8 mouse cellular contexts compared by ENCODE assay signal in genomic region chr2:73560899-73561664, GRCm38 (mm10). TPM values are rescaled to one million over a fixed set of nuclear protein-coding genes. Genes with fewer than 3 reads are reported as not detected.
DNase-seq lines count a peak whose midpoint lies in the region; ATAC-seq and TF ChIP-seq lines count a peak whose summit lies in the region.

No protein-coding gene starts in this region.

- peak; percentile 70 for ATAC-seq in lung, embryonic 14.5 days (ENCODE audit: insufficient read depth)
- peak; percentile 31; the same call in 1 of the 2 replicates for ATAC-seq in limb, embryonic 15.5 days (ENCODE audit: insufficient number of reproducible peaks, low FRiP score, low TSS enrichment, low read depth)

- no peaks in the 10 kb centered on the region for H3K27me3 ChIP-seq in lung, embryonic 14.5 days (ENCODE audit: insufficient read depth, low read length)
- peaks cover 16% of the 10 kb centered on the region; the same call in 1 of the 2 replicates for H3K27me3 ChIP-seq in forebrain, embryonic 10.5 days (ENCODE audit: poor library complexity, severe bottlenecking)
- H3K27me3 ChIP-seq in limb, embryonic 15.5 days = no peaks in the 10 kb centered on the region
- peaks cover 3% of the 10 kb centered on the region; the same call in 1 of the 2 replicates for H3K27me3 ChIP-seq in small intestine, adult 2 months (ENCODE audit: control insufficient read depth, insufficient read depth, low read length)

- no peak overlapping the region for H3K27ac ChIP-seq in lung, embryonic 14.5 days (ENCODE audit: low read depth)
- peak overlapping the region; percentile 73 for H3K27ac ChIP-seq in forebrain, embryonic 10.5 days
- no peak overlapping the region for H3K27ac ChIP-seq in limb, embryonic 15.5 days
- no peak overlapping the region for H3K27ac ChIP-seq in small intestine, adult 2 months (ENCODE audit: insufficient read depth, low read depth, low read length)

- H3K9ac ChIP-seq in lung, embryonic 14.5 days = peak overlapping the region; percentile 34; the same call in 1 of the 2 replicates
- no peak overlapping the region for H3K9ac ChIP-seq in limb, embryonic 15.5 days

- intact Hi-C loops in left cerebral cortex, postnatal 4 days (cut with DNase I) = no loop called here

- no peak for TF ChIP-seq CTCF in lung, embryonic 14.5 days (IDR thresholded peaks at IDR 0.05; ENCODE audit: low read depth)
- no peak for TF ChIP-seq CTCF in small intestine, adult 2 months (IDR thresholded peaks at IDR 0.05; ENCODE audit: extremely low read depth, insufficient read length, insufficient replicate concordance, low read depth, low read length)

- H3K4me1 ChIP-seq in lung, embryonic 14.5 days (ENCODE audit: insufficient read depth) = no peaks in the 10 kb centered on the region
- peaks cover 19% of the 10 kb centered on the region for H3K4me1 ChIP-seq in forebrain, embryonic 10.5 days
- H3K4me1 ChIP-seq in limb, embryonic 15.5 days = peaks cover 17% of the 10 kb centered on the region
- peaks cover 6% of the 10 kb centered on the region; the same call in 1 of the 2 replicates for H3K4me1 ChIP-seq in small intestine, adult 2 months (ENCODE audit: control insufficient read depth, insufficient read depth, insufficient read length, low read length)

- H3K36me3 ChIP-seq in lung, embryonic 14.5 days (ENCODE audit: insufficient read depth) = no peaks in the 10 kb centered on the region
- no peaks in the 10 kb centered on the region for H3K36me3 ChIP-seq in forebrain, embryonic 10.5 days (replicated peaks)
- H3K36me3 ChIP-seq in limb, embryonic 15.5 days = no peaks in the 10 kb centered on the region
- no peaks in the 10 kb centered on the region for H3K36me3 ChIP-seq in small intestine, adult 2 months (ENCODE audit: control insufficient read depth, insufficient read depth, low read length)

- no peaks in the 10 kb centered on the region for H3K9me3 ChIP-seq in lung, embryonic 14.5 days (ENCODE audit: low read depth, low read length)
- no peaks in the 10 kb centered on the region for H3K9me3 ChIP-seq in forebrain, embryonic 10.5 days
- no peaks in the 10 kb centered on the region for H3K9me3 ChIP-seq in limb, embryonic 15.5 days

- H3K4me2 ChIP-seq in lung, embryonic 14.5 days = peak overlapping the region; percentile 67
- H3K4me2 ChIP-seq in limb, embryonic 15.5 days = peak overlapping the region; percentile 63

- peak; percentile 55 for DNase-seq in lung, embryonic 14.5 days
- DNase-seq in lung, adult 18-20 months = no peak
- peak; percentile 46 for DNase-seq in forebrain, embryonic 10.5 days (ENCODE audit: extremely low spot score, low spot score)
- DNase-seq in gastrocnemius, adult 18-20 months (ENCODE audit: low spot score) = no peak
- no peak for DNase-seq in cerebellum, adult 11 months
- DNase-seq in left cerebral cortex, postnatal 4 days = no peak

- under 1% methylated on average over 22 of the region's 23 CpGs for WGBS in lung, embryonic 14.5 days
- under 1% methylated on average over 23 of the region's 23 CpGs for WGBS in forebrain, embryonic 10.5 days
- 4% methylated on average over 19 of the region's 23 CpGs for WGBS in limb, embryonic 15.5 days
- WGBS in small intestine, adult 2 months = 13% methylated on average over 23 of the region's 23 CpGs

- no peak for TF ChIP-seq POLR2A in small intestine, adult 2 months (IDR thresholded peaks at IDR 0.05; ENCODE audit: low read depth, low read length)

- peak overlapping the region; percentile 34 for H3K4me3 ChIP-seq in lung, embryonic 14.5 days (ENCODE audit: low read depth, low read length)
- peak overlapping the region; percentile 58 for H3K4me3 ChIP-seq in forebrain, embryonic 10.5 days
- peak overlapping the region; percentile 37 for H3K4me3 ChIP-seq in limb, embryonic 15.5 days
- peak overlapping the region; percentile 52 for H3K4me3 ChIP-seq in small intestine, adult 2 months (ENCODE audit: low read depth, low read length)

RNA-seq across cellular contexts. Expression of gene Chrna1, which starts 19.1 kb away (rescaled TPM):
- 0.05 and 0.26 TPM in 2 replicates for polyA plus RNA-seq in lung, embryonic 14.5 days (2014; fragmentation: Nextera tagmentation; extraction: Ambion mirVana)
- polyA plus RNA-seq in forebrain, embryonic 10.5 days (2016; fragmentation: Nextera tagmentation; extraction: Ambion mirVana) = 0.76 and 1.1 TPM in 2 replicates
- polyA plus RNA-seq in limb, embryonic 15.5 days (2015; fragmentation: Nextera tagmentation; extraction: Ambion mirVana) = 10.8 and 24.1 TPM in 2 replicates
- polyA plus RNA-seq in small intestine, adult 2 months (2012; rRNA removed) = not detected in 2 replicates
- 1 to 10 TPM; 6.0 to 6.1 TPM for total RNA-seq in gastrocnemius, adult 18-20 months (2021)
- total RNA-seq in left cerebral cortex, postnatal 4 days (2021) = under 1 TPM; 0.08 to 0.12 TPM

RNA-seq across cellular contexts. Expression of gene Wipf1, which starts 31.5 kb away (rescaled TPM):
- polyA plus RNA-seq in lung, embryonic 14.5 days (2014; fragmentation: Nextera tagmentation; extraction: Ambion mirVana) = 14.8 and 15.8 TPM in 2 replicates
- polyA plus RNA-seq in forebrain, embryonic 10.5 days (2016; fragmentation: Nextera tagmentation; extraction: Ambion mirVana) = 7.5 and 8.6 TPM in 2 replicates
- polyA plus RNA-seq in limb, embryonic 15.5 days (2015; fragmentation: Nextera tagmentation; extraction: Ambion mirVana) = 15.1 TPM in 2 replicates
- 8.5 and 18.9 TPM in 2 replicates for polyA plus RNA-seq in small intestine, adult 2 months (2012; rRNA removed)
- 1 to 10 TPM; 6.3 to 7.9 TPM for total RNA-seq in gastrocnemius, adult 18-20 months (2021)
- 1 to 10 TPM; 6.7 to 6.9 TPM for total RNA-seq in left cerebral cortex, postnatal 4 days (2021)

Comparison
In these comparisons a context has a peak if more than half of its experiments do, and no peak if none do; other contexts are left out.
1. DNase-seq: peak in lung, embryonic 14.5 days (single experiment) and forebrain, embryonic 10.5 days (single experiment); none in lung, adult 18-20 months (0 of 2), gastrocnemius, adult 18-20 months (single experiment), cerebellum, adult 11 months (single experiment) and left cerebral cortex, postnatal 4 days (single experiment).
2. Peak in every context shown above with its lines, with median percentiles within 50 percentile points of each other: H3K4me3 ChIP-seq.